Comparison of ENCODE assay signal across 20 mouse cellular contexts in the genomic region with DNA sequence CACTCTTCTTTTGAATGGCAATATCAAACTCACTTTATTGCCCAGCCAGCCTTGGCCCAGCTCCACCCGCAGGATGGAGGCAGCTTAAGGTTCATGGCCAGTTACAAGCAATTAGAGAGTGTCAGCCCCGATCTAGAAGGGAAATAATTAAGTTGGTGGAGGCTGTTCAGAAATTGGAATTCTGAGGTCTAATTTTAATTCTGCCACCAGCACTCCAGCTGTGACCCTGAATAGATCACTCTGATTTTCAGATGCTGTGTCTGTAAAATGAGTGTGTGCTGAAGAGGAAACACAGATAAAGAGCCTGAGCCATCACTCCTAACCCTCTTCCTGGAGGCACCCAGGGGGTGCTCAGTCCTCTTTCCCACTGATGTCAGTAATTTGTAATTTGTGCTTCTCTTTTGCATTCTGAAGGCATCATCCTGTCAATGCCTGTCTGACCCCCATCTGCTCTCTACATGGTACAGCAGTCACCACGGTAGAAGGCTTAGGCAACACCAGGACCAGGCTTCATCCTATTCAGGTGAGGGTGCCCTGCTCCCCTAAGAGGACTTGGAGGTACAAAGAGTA. TPM values are rescaled to one million over a fixed set of nuclear protein-coding genes. Genes with fewer than 3 reads are reported as not detected.
DNase-seq lines count a peak whose midpoint lies in the region; ATAC-seq lines count a peak whose summit lies in the region.
"Had no signal": no experiment of that assay in that cellular context is flagged by ENCODE, and none has a peak within 500 bp of the region (broad histone marks: within the 10 kb centered on the region; RNA-seq: fewer than 3 reads in every experiment).

No protein-coding gene starts in this region.

- no peak overlapping the region for H3K4me3 ChIP-seq in neural tube, embryonic 13.5 days
- H3K4me3 ChIP-seq in hindbrain, embryonic 13.5 days = no peak overlapping the region
- H3K4me3 ChIP-seq: erythroblast, embryonic 14.5 days; limb, embryonic 10.5 days had no signal

- no peaks in the 10 kb centered on the region for H3K9me3 ChIP-seq in neural tube, embryonic 13.5 days
- H3K9me3 ChIP-seq in hindbrain, embryonic 13.5 days = no peaks in the 10 kb centered on the region
- H3K9me3 ChIP-seq: limb, embryonic 10.5 days had no signal

- no peak overlapping the region for H3K9ac ChIP-seq in neural tube, embryonic 13.5 days
- H3K9ac ChIP-seq in hindbrain, embryonic 13.5 days = no peak overlapping the region

- no peaks in the 10 kb centered on the region for H3K27me3 ChIP-seq in neural tube, embryonic 13.5 days
- no peaks in the 10 kb centered on the region for H3K27me3 ChIP-seq in hindbrain, embryonic 13.5 days
- H3K27me3 ChIP-seq: Patski had no signal

- DNase-seq in cerebellum, postnatal 25 days = peak; percentile 37 to 55
- DNase-seq in cerebellum, adult 8-10 months = no peak
- DNase-seq in neural tube, embryonic 10.5 days (ENCODE audit: extremely low spot score, low spot score) = no peak
- DNase-seq in MN1 (ENCODE audit: low spot score) = no peak
- no peak for DNase-seq in kidney, postnatal 25 days
- DNase-seq in thymus, adult 18-20 months = no peak
- DNase-seq: adrenal gland, postnatal 14 days; cerebellum, adult 9-11 months; kidney, adult 18-20 months; kidney, postnatal 10 days; lung, adult 2 months; lung, postnatal 36 days had no signal

- no peak overlapping the region for H3K4me2 ChIP-seq in neural tube, embryonic 13.5 days
- no peak overlapping the region for H3K4me2 ChIP-seq in hindbrain, embryonic 13.5 days
- H3K4me2 ChIP-seq: liver, embryonic 11.5 days had no signal

- peak; percentile 81 for ATAC-seq in neural tube, embryonic 13.5 days (ENCODE audit: low read depth)
- peak; percentile 76 for ATAC-seq in hindbrain, embryonic 13.5 days (ENCODE audit: low FRiP score)
- ATAC-seq: activated CD4-positive, CD25-positive, alpha-beta regulatory T cell, adult 4 months; Patski had no signal

- peak overlapping the region; percentile 34 for H3K27ac ChIP-seq in neural tube, embryonic 13.5 days (replicated peaks)
- peak overlapping the region; percentile 70 for H3K27ac ChIP-seq in hindbrain, embryonic 13.5 days
- H3K27ac ChIP-seq: limb, embryonic 10.5 days had no signal

- peaks cover 10% of the 10 kb centered on the region; the same call in 1 of the 2 replicates for H3K4me1 ChIP-seq in neural tube, embryonic 13.5 days (replicated peaks)
- peaks cover 8% of the 10 kb centered on the region for H3K4me1 ChIP-seq in hindbrain, embryonic 13.5 days (replicated peaks)
- H3K4me1 ChIP-seq: limb, embryonic 10.5 days had no signal

- no peaks in the 10 kb centered on the region for H3K36me3 ChIP-seq in neural tube, embryonic 13.5 days
- no peaks in the 10 kb centered on the region for H3K36me3 ChIP-seq in hindbrain, embryonic 13.5 days
- H3K36me3 ChIP-seq: limb, embryonic 10.5 days had no signal

- 40% methylated on average over 3 of the region's 3 CpGs for WGBS in neural tube, embryonic 13.5 days
- WGBS in hindbrain, embryonic 13.5 days = 37% methylated on average over 3 of the region's 3 CpGs

RNA-seq across cellular contexts. Expression of gene Aox1, which starts 17.1 kb away (rescaled TPM):
- 0.10 and 0.14 TPM in 2 replicates for polyA plus RNA-seq in neural tube, embryonic 13.5 days (2015; fragmentation: Nextera tagmentation; extraction: Ambion mirVana)
- polyA plus RNA-seq in hindbrain, embryonic 13.5 days (2015; fragmentation: Nextera tagmentation; extraction: Ambion mirVana) = 0.21 and 0.29 TPM in 2 replicates
- polyA plus RNA-seq: activated CD4-positive, CD25-positive, alpha-beta regulatory T cell, adult 4 months; embryonic facial prominence, embryonic 11.5 days; erythroblast, embryonic 14.5 days had no signal

RNA-seq across cellular contexts. Expression of gene Kctd18, which starts 28.1 kb away (rescaled TPM):
- polyA plus RNA-seq in neural tube, embryonic 13.5 days (2015; fragmentation: Nextera tagmentation; extraction: Ambion mirVana) = 23.3 and 23.8 TPM in 2 replicates
- polyA plus RNA-seq in hindbrain, embryonic 13.5 days (2015; fragmentation: Nextera tagmentation; extraction: Ambion mirVana) = 23.1 and 26.2 TPM in 2 replicates

RNA-seq across cellular contexts. Expression of gene Sgo2a, which starts 51.0 kb away (rescaled TPM):
- 3.3 and 4.9 TPM in 2 replicates for polyA plus RNA-seq in neural tube, embryonic 13.5 days (2015; fragmentation: Nextera tagmentation; extraction: Ambion mirVana)
- polyA plus RNA-seq in hindbrain, embryonic 13.5 days (2015; fragmentation: Nextera tagmentation; extraction: Ambion mirVana) = 4.3 and 5.6 TPM in 2 replicates

Comparison
In these comparisons a context has a peak if more than half of its experiments do, and no peak if none do; other contexts are left out.
1. DNase-seq: peak in cerebellum, postnatal 25 days (2 of 2); none in cerebellum, adult 8-10 months (single experiment), neural tube, embryonic 10.5 days (single experiment), MN1 (single experiment), kidney, postnatal 25 days (0 of 2) and thymus, adult 18-20 months (0 of 2).